Mouse (Mus musculus) MEL (cell line): ENCODE data around the gene Ahcyl2. TPM values are rescaled to one million over a fixed set of nuclear protein-coding genes. Genes with fewer than 3 reads are reported as not detected.
"Not testable (repeated sequence)": the region's sequence is repeated elsewhere in the genome, so short reads cannot be mapped to it uniquely, and the experiment has no call there.

ENCODE experiments used
- DNase-seq: peaks from one replicate; pipeline ENCODE4 v3.0.0; 2011; ENCODE audit warnings: low read depth, low spot score
- H3K27ac ChIP-seq: 2 replicates; pipeline ENCODE4 v1.5.1; 2012; ENCODE audit warnings: low read depth, mild to moderate bottlenecking, control low read depth, low read length, moderate library complexity; ENCODE audit not compliant: control insufficient read depth
- H3K27me3 ChIP-seq, 2 experiments: fragments of 150-350 bp in 1 of 2; sonication (generic) in 1 of 2; 2 replicates each; pipeline ENCODE4 v1.6.1; 2012; ENCODE audit warnings: low read length in 2 of 2, mild to moderate bottlenecking in 2 of 2, improper control_type of control experiment in 1 of 2, moderate library complexity in 1 of 2; ENCODE audit not compliant: insufficient read depth in 2 of 2, control insufficient read depth in 1 of 2
- H3K36me3 ChIP-seq, 2 experiments: 2 replicates each; pipeline ENCODE4 v1.6.1; 2012 to 2014; ENCODE audit warnings: low read length in 2 of 2, improper control_type of control experiment in 1 of 2, inconsistent platforms in 1 of 2, mild to moderate bottlenecking in 1 of 2; ENCODE audit not compliant: insufficient read depth in 2 of 2, control insufficient read depth in 1 of 2
- H3K4me1 ChIP-seq, 2 experiments: fragments of 150-350 bp in 1 of 2; sonication (generic) in 1 of 2; 2 replicates each; pipeline ENCODE4 v1.6.1; 2012; ENCODE audit warnings: low read length in 2 of 2, improper control_type of control experiment in 1 of 2, mild to moderate bottlenecking in 1 of 2; ENCODE audit not compliant: insufficient read depth in 2 of 2, control insufficient read depth in 1 of 2
- H3K4me3 ChIP-seq, 2 experiments: fragments of 150-350 bp in 1 of 2; sonication (generic) in 1 of 2; 2 replicates each; pipeline ENCODE4 v1.5.1; 2012; ENCODE audit warnings: low read depth in 2 of 2, low read length in 2 of 2, mild to moderate bottlenecking in 2 of 2, moderate library complexity in 2 of 2, control low read depth in 1 of 2, improper control_type of control experiment in 1 of 2; ENCODE audit not compliant: control insufficient read depth in 1 of 2, insufficient read depth in 1 of 2
- H3K79me2 ChIP-seq: 2 replicates; pipeline ENCODE4 v1.6.1; 2012; ENCODE audit warnings: mild to moderate bottlenecking, low read length, moderate library complexity; ENCODE audit not compliant: control insufficient read depth, poor library complexity, insufficient read depth
- H3K9ac ChIP-seq: 2 replicates; pipeline ENCODE4 v1.6.1; 2012; ENCODE audit warnings: low read depth, mild to moderate bottlenecking, control low read depth, low read length, moderate library complexity; ENCODE audit not compliant: control insufficient read depth, poor library complexity, severe bottlenecking
- H3K9me3 ChIP-seq: fragments of 150-350 bp; sonication (generic); replicated peaks from 2 replicates; pipeline ENCODE4 v1.6.1; 2012; ENCODE audit warnings: mild to moderate bottlenecking, low read length, improper control_type of control experiment, moderate library complexity; ENCODE audit not compliant: insufficient read depth
- CTCF ChIP-seq, 3 experiments: IDR thresholded peaks in 2 of 3; conservative IDR thresholded peaks in 1 of 3; 2 replicates each; pipeline ENCODE4 v1.5.1; 2011 to 2012; ENCODE audit warnings: low read length in 3 of 3, low read depth in 2 of 3, mild to moderate bottlenecking in 2 of 3, improper control_type of control experiment in 1 of 3, inconsistent platforms in 1 of 3, mixed read lengths in 1 of 3, moderate library complexity in 1 of 3; ENCODE audit not compliant: control insufficient read depth in 1 of 3, insufficient read depth in 1 of 3, poor library complexity in 1 of 3, severe bottlenecking in 1 of 3
- EP300 ChIP-seq, 2 experiments: IDR thresholded peaks; 2 replicates each; pipeline ENCODE4 v1.6.1; 2011; ENCODE audit warnings: improper control_type of control experiment in 2 of 2, low read length in 2 of 2, low read depth in 1 of 2, mild to moderate bottlenecking in 1 of 2
- ETS1 ChIP-seq: IDR thresholded peaks from 2 replicates; pipeline ENCODE4 v1.6.1; 2012; ENCODE audit warnings: low read depth, mild to moderate bottlenecking, inconsistent platforms, low read length, improper control_type of control experiment, moderate library complexity
- MAFK ChIP-seq: IDR thresholded peaks from 2 replicates; pipeline ENCODE4 v1.6.1; 2011; ENCODE audit warnings: low read depth, mild to moderate bottlenecking, low read length, improper control_type of control experiment, borderline replicate concordance
- MAX ChIP-seq: IDR thresholded peaks from 2 replicates; pipeline ENCODE4 v1.6.1; 2011; ENCODE audit warnings: low read length, improper control_type of control experiment
- MAZ ChIP-seq: IDR thresholded peaks from 2 replicates; pipeline ENCODE4 v1.6.1; 2012; ENCODE audit warnings: low read depth, mild to moderate bottlenecking, inconsistent platforms, low read length, improper control_type of control experiment
- POLR2AphosphoS5 ChIP-seq: IDR thresholded peaks from 2 replicates; pipeline ENCODE4 v1.6.1; 2012; ENCODE audit warnings: low read depth, borderline replicate concordance, mild to moderate bottlenecking, inconsistent platforms, low read length, moderate library complexity, mixed read lengths
- RAD21 ChIP-seq: IDR thresholded peaks from 2 replicates; pipeline ENCODE4 v1.6.1; 2011; ENCODE audit warnings: mild to moderate bottlenecking, low read depth, low read length, improper control_type of control experiment
- RCOR1 ChIP-seq: IDR thresholded peaks from 2 replicates; pipeline ENCODE4 v1.6.1; 2012; ENCODE audit warnings: low read depth, mild to moderate bottlenecking, inconsistent platforms, low read length, improper control_type of control experiment
- SMC3 ChIP-seq: IDR thresholded peaks from 2 replicates; pipeline ENCODE4 v1.6.1; 2011; ENCODE audit warnings: low read depth, low read length, improper control_type of control experiment
- UBTF ChIP-seq: IDR thresholded peaks from 2 replicates; pipeline ENCODE4 v1.6.1; 2012; ENCODE audit warnings: low read depth, mild to moderate bottlenecking, inconsistent platforms, low read length, improper control_type of control experiment, moderate library complexity, borderline replicate concordance; ENCODE audit not compliant: insufficient read depth
- ZC3H11A ChIP-seq: IDR thresholded peaks from 2 replicates; pipeline ENCODE4 v1.6.1; 2012; ENCODE audit warnings: low read depth, mild to moderate bottlenecking, inconsistent platforms, low read length, improper control_type of control experiment
- ZKSCAN1 ChIP-seq: IDR thresholded peaks from 2 replicates; pipeline ENCODE4 v1.6.1; 2012; ENCODE audit warnings: low read depth, mild to moderate bottlenecking, inconsistent platforms, low read length, improper control_type of control experiment, moderate library complexity
- ZMIZ1 ChIP-seq: IDR thresholded peaks from 2 replicates; pipeline ENCODE4 v1.6.1; 2012; ENCODE audit warnings: low read depth, mild to moderate bottlenecking, inconsistent platforms, low read length, improper control_type of control experiment, moderate library complexity
- ZNF384 ChIP-seq: IDR thresholded peaks from 2 replicates; pipeline ENCODE4 v1.6.1; 2012; ENCODE audit warnings: low read depth, mild to moderate bottlenecking, inconsistent platforms, low read length, improper control_type of control experiment
- polyA plus RNA-seq, 2 experiments: library from polyadenylated mRNA; stranded (reverse) in 1 of 2; unstranded in 1 of 2; fragments of >175 nt in 1 of 2; fragments of >200 nt in 1 of 2; gene quantifications; 2 replicates each; pipeline versions ENCODE4 v1.2.1 to v1.2.4; 2012; ENCODE audit warnings: low replicate concordance in 2 of 2, low read depth in 1 of 2; ENCODE audit not compliant: insufficient read length in 2 of 2, insufficient read depth in 1 of 2, missing spikeins in 1 of 2
- total RNA-seq: library from RNA; depleted of rRNA; stranded (reverse); fragments of 300-350 nt; gene quantifications from 2 replicates; pipeline ENCODE4 v1.2.3, GENCODE M21; 2012

Ahcyl2 gene
- total and polyA plus RNA-seq, 3 experiments = 16.9 to 17.0 TPM; not detected in 1

GRCm38 (mm10) chr6:29758417-29758816 is 9.4 kb upstream of the Ahcyl2 start:
- Histone ChIP-seq H3K4me1 (no peaks in the 10 kb centered on the region), H3K79me2 (no peaks in the 10 kb centered on the region), H3K9ac (no peak overlapping the region), H3K27ac (no peak overlapping the region), H3K9me3 (no peaks in the 10 kb centered on the region), H3K27me3 (no peaks in the 10 kb centered on the region), H3K4me3 (no peak overlapping the region), H3K36me3 (peaks cover 1 to 3% of the 10 kb centered on the region in 2 experiments; a peak in 1 of 4 replicates)
- TF ChIP-seq UBTF (no peak), SMC3 (peak; percentile 85), MAFK (no peak), RAD21 (peak; percentile 70), ZC3H11A (peak; percentile 55), CTCF (IDR thresholded peaks at IDR 0.05 in 2 of 3, conservative IDR thresholded peaks at IDR 0.05 in 1 of 3; ENCODE audit: control insufficient read depth in 1 of 3, insufficient read depth in 1 of 3, low read depth in 2 of 3, low read length in 3 of 3, poor library complexity in 1 of 3, severe bottlenecking in 1 of 3) (peak; percentile 79 to 94 (median 91))
- peak; percentile 83 for DNase-seq

GRCm38 (mm10) chr6:29759012-29759679 is 8.7 kb upstream of the Ahcyl2 start:
- H3K9ac ChIP-seq = no peak overlapping the region
- no peak for DNase-seq
- H3K9me3 ChIP-seq = no peaks in the 10 kb centered on the region
- no peak overlapping the region for H3K27ac ChIP-seq
- H3K27me3 ChIP-seq = no peaks in the 10 kb centered on the region
- TF ChIP-seq ZNF384 (no peak), ZMIZ1 (no peak), EP300 (IDR thresholded peaks at IDR 0.05; ENCODE audit: low read depth in 1 of 2, low read length in 2 of 2) (no peak), ETS1 (no peak), ZKSCAN1 (no peak), ZC3H11A (no peak), CTCF (IDR thresholded peaks at IDR 0.05 in 2 of 3, conservative IDR thresholded peaks at IDR 0.05 in 1 of 3; ENCODE audit: control insufficient read depth in 1 of 3, insufficient read depth in 1 of 3, low read depth in 2 of 3, low read length in 3 of 3, poor library complexity in 1 of 3, severe bottlenecking in 1 of 3) (no peak), POLR2AphosphoS5 (no peak), MAFK (no peak), RCOR1 (no peak), MAX (no peak), MAZ (no peak)
- peaks cover 1 to 3% of the 10 kb centered on the region in 2 experiments; a peak in 1 of 4 replicates for H3K36me3 ChIP-seq
- peaks cover 0 to 1% of the 10 kb centered on the region in 2 experiments; a peak in 1 of 4 replicates for H3K4me1 ChIP-seq
- no peak overlapping the region for H3K4me3 ChIP-seq
- no peaks in the 10 kb centered on the region for H3K79me2 ChIP-seq

GRCm38 (mm10) chr6:29760397-29760796 is 7.4 kb upstream of the Ahcyl2 start:
- not testable (repeated sequence) for H3K4me3 ChIP-seq, H3K9me3 ChIP-seq, H3K36me3 ChIP-seq, H3K9ac ChIP-seq, DNase-seq, H3K4me1 ChIP-seq, H3K27me3 ChIP-seq, H3K27ac ChIP-seq, H3K79me2 ChIP-seq
